Mouse (Mus musculus) heart, postnatal 4 days (tissue): ENCODE data around the gene Tnfaip8l2. TPM values are rescaled to one million over a fixed set of nuclear protein-coding genes. Genes with fewer than 3 reads are reported as not detected.
"Not testable (repeated sequence)": the region's sequence is repeated elsewhere in the genome, so short reads cannot be mapped to it uniquely, and the experiment has no call there.

Experiments used
- DNase-seq: peaks from one replicate; pipeline ENCODE4 v3.0.0; 2021
- microRNA-seq, 2 experiments: library from miRNA; unstranded; fragments of <30 nt; microRNA quantifications; one replicate each; pipeline ENCODE4 v1.2.0; 2021 to 2022
- total RNA-seq, 2 experiments: library from RNA; stranded (reverse); gene quantifications; 2 replicates each; pipeline ENCODE4 v1.2.3; 2021

Gene Tnfaip8l2
- total RNA-seq, 2 experiments from 2014 or later: 0.54 to 1.2 TPM

GRCm38 (mm10) chr3:95112760-95113159 lies 29.4 kb downstream of the Tnfaip8l2 start:
- DNase-seq: no peak

GRCm38 (mm10) chr3:95110911-95111726 lies 31.0 kb downstream of the Tnfaip8l2 start, which contains the start of gene Vps72:
Gene Vps72 (plus strand): TSS chr3:95111022.
- peak; percentile 89 for DNase-seq

- DNase-seq: no peak
Observed at GRCm38 (mm10) chr3:95107898-95108297, 34.3 kb downstream of the Tnfaip8l2 start.

GRCm38 (mm10) chr3:95107308-95107707 lies 34.9 kb downstream of the Tnfaip8l2 start:
- not testable (repeated sequence) for DNase-seq

- DNase-seq: peak; percentile 98
Observed at GRCm38 (mm10) chr3:95106338-95107117, 35.6 kb downstream of the Tnfaip8l2 start, which contains the start of gene Pip5k1a. Gene Pip5k1a (minus strand): TSS chr3:95106930.

- DNase-seq: no peak
Observed at GRCm38 (mm10) chr3:95105586-95106337, 36.4 kb downstream of the Tnfaip8l2 start.

- no peak for DNase-seq
Observed at GRCm38 (mm10) chr3:95105121-95105520, 37.0 kb downstream of the Tnfaip8l2 start.

- no peak for DNase-seq
Observed at GRCm38 (mm10) chr3:95100854-95101253, 41.3 kb downstream of the Tnfaip8l2 start.

Small RNAs within 50 kb of the gene (microRNA-seq; reads per million reads assigned to microRNA genes)
- gene Mir8099-1: 0 reads per million in 2 experiments

Other genes with a start within 250 kb of the Tnfaip8l2 start
- 10 to 100 TPM; 47.4 to 48.9 TPM for gene Selenbp1, start 209.3 kb downstream of the Tnfaip8l2 start, total RNA-seq
- 10 to 100 TPM in 1 of 2 experiments, 1 to 10 TPM in 1; 9.3 to 11.9 TPM for gene Rfx5, start 188.3 kb downstream of the Tnfaip8l2 start, total RNA-seq
- gene Pi4kb, start 167.6 kb downstream of the Tnfaip8l2 start, total RNA-seq: 10 to 100 TPM; 33.4 to 36.5 TPM
- gene Zfp687, start 126.9 kb downstream of the Tnfaip8l2 start, total RNA-seq: 10 to 100 TPM; 30.7 to 33.4 TPM
- gene Psmd4, start 99.7 kb downstream of the Tnfaip8l2 start, total RNA-seq: 100 to 1,000 TPM; 145 to 147 TPM
- 10 to 100 TPM; 30.9 to 33.7 TPM for gene Pip5k1a, start 35.4 kb downstream of the Tnfaip8l2 start, total RNA-seq
- gene Vps72, start 31.3 kb downstream of the Tnfaip8l2 start, total RNA-seq: 10 to 100 TPM; 48.4 to 51.8 TPM
- gene Tmod4, start 17.9 kb downstream of the Tnfaip8l2 start, total RNA-seq: 1 to 10 TPM; 3.2 to 3.4 TPM
- gene Scnm1, start 8.3 kb downstream of the Tnfaip8l2 start, total RNA-seq: 10 to 100 TPM; 33.9 to 34.2 TPM
- gene Lysmd1, start 8.3 kb downstream of the Tnfaip8l2 start, total RNA-seq: 1 to 10 TPM; 5.3 to 6.0 TPM
- gene Sema6c, start 18.1 kb upstream of the Tnfaip8l2 start, total RNA-seq: 1 to 10 TPM; 7.5 to 8.1 TPM
- 10 to 100 TPM; 16.1 to 16.2 TPM for gene Gabpb2, start 75.6 kb upstream of the Tnfaip8l2 start, total RNA-seq
- 10 to 100 TPM; 45.2 to 45.9 TPM for gene Cdc42se1, start 86.4 kb upstream of the Tnfaip8l2 start, total RNA-seq
- gene Mllt11, start 89.8 kb upstream of the Tnfaip8l2 start, total RNA-seq: 1 to 10 TPM; 7.4 to 8.1 TPM
- gene Gm128, start 99.2 kb upstream of the Tnfaip8l2 start, total RNA-seq: under 1 TPM in 1 of 2 experiments, not detected in 1; 0.14 TPM
- gene Bnipl, start 108.8 kb upstream of the Tnfaip8l2 start, total RNA-seq: not detected
- 10 to 100 TPM; 23.1 to 28.0 TPM for gene Mindy1, start 139.0 kb upstream of the Tnfaip8l2 start, total RNA-seq
- 10 to 100 TPM; 33.2 to 36.3 TPM for gene Prune1, start 139.7 kb upstream of the Tnfaip8l2 start, total RNA-seq
- gene Anxa9, start 164.8 kb upstream of the Tnfaip8l2 start, total RNA-seq: under 1 TPM; 0.14 to 0.24 TPM
- gene Cers2, start 172.4 kb upstream of the Tnfaip8l2 start, total RNA-seq: 10 to 100 TPM; 67.2 to 69.6 TPM
- gene Setdb1, start 214.8 kb upstream of the Tnfaip8l2 start, total RNA-seq: 10 to 100 TPM; 18.3 to 19.2 TPM